Mouse (Mus musculus): Measurements from ENCODE around the gene Ciart.
"Not testable (repeated sequence)": the region's sequence is repeated elsewhere in the genome, so short reads cannot be mapped to it uniquely, and the experiment has no call there.

- not testable (repeated sequence) for TF ChIP-seq CTCF, POLR2A (IDR thresholded peaks at IDR 0.05; ENCODE audit: extremely low read depth, insufficient read depth, low read length)
Observed at GRCm38 (mm10) chr3:95857050-95857449, 25.0 kb downstream of the Ciart start.
